Mouse (Mus musculus): ENCODE data around the gene Rsrc2.

DNA sequence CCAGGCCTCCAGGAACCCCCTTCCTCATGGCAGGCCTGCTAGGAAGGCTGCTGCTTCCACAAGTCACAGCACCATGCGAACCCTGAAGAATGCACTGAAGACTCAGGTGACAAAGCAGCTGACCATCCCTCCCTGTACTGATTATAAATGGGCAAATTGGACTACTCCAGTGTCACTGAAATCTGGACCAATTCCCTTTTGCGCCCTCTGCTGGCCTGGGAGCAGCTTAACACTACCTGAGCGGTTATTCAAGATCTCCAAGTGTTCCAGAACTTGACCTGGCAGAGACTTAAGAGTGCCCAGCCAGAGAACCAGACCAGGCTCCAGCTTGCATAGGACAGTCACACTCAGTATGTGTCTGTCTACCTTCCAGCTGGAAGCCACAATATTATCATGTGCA lies 50.0 kb downstream of the Rsrc2 start:
- TF ChIP-seq POLR2A (IDR thresholded peaks at IDR 0.05; ENCODE audit: borderline replicate concordance, extremely low read depth, low read depth, low read length): no peak
- TF ChIP-seq CTCF (IDR thresholded peaks at IDR 0.05; ENCODE audit: insufficient read depth, low read length): peak; percentile 81
